Mouse (Mus musculus) lung, postnatal 0 days (tissue): ENCODE measurements around the gene Fcgr2b. TPM values are rescaled to one million over a fixed set of nuclear protein-coding genes. Genes with fewer than 3 reads are reported as not detected.
A peak's percentile ranks its signal among the peaks of the same experiment; 100 is the strongest.

Experiments used
- ATAC-seq: fragments of 200-750 bp; cut with Nextera tagmentation; 2 replicates; pipeline ENCODE4 v1.8.0; 2017; ENCODE audit warnings: moderate library complexity
- DNase-seq: peaks from one replicate; pipeline ENCODE4 v3.0.0-alpha.2; 2016; ENCODE audit warnings: low spot score
- H3K27ac ChIP-seq: fragments of 300-500 bp; sonication (generic); 2 replicates; pipeline ENCODE4 v1.5.1; 2014; ENCODE audit warnings: antibody characterized with exemption, mild to moderate bottlenecking, low read length, mixed read lengths
- H3K27me3 ChIP-seq: fragments of 300-500 bp; sonication (generic); replicated peaks from 2 replicates; pipeline ENCODE4 v1.6.1; 2014; ENCODE audit warnings: low read length, mixed read lengths; ENCODE audit not compliant: insufficient read depth
- H3K36me3 ChIP-seq: fragments of 300-500 bp; sonication (generic); 2 replicates; pipeline ENCODE4 v1.6.1; 2014; ENCODE audit warnings: low read length, mixed read lengths; ENCODE audit not compliant: insufficient read depth
- H3K4me1 ChIP-seq: fragments of 300-500 bp; sonication (generic); 2 replicates; pipeline ENCODE4 v1.6.1; 2014; ENCODE audit warnings: antibody characterized with exemption, low read depth, low read length, mixed read lengths; ENCODE audit not compliant: insufficient read depth
- H3K4me2 ChIP-seq: fragments of 300-500 bp; sonication (generic); replicated peaks from 2 replicates; pipeline ENCODE4 v1.6.1; 2014; ENCODE audit warnings: low read depth, mild to moderate bottlenecking, low read length, moderate library complexity, mixed read lengths
- H3K4me3 ChIP-seq: fragments of 300-500 bp; sonication (generic); 2 replicates; pipeline ENCODE4 v1.5.1; 2014; ENCODE audit warnings: low read depth, low read length
- H3K9ac ChIP-seq: fragments of 300-500 bp; sonication (generic); replicated peaks from 2 replicates; pipeline ENCODE4 v1.6.1; 2014; ENCODE audit warnings: low read depth, mild to moderate bottlenecking
- H3K9me3 ChIP-seq: fragments of 300-500 bp; sonication (generic); 2 replicates; pipeline ENCODE4 v1.6.1; 2016; ENCODE audit warnings: low read length, mixed read lengths
- CTCF ChIP-seq: IDR thresholded peaks from 2 replicates; pipeline ENCODE4 v1.5.1; 2016; ENCODE audit warnings: antibody characterized with exemption, mild to moderate bottlenecking
- EP300 ChIP-seq: IDR thresholded peaks from 2 replicates; pipeline ENCODE4 v1.6.1; 2016; ENCODE audit warnings: antibody characterized with exemption, mild to moderate bottlenecking, control low read depth
- WGBS: fragments of 180-500 bp; shearing (Covaris S2); extraction: QIAGEN DNeasy Blood & Tissue Kit; methylation state at CpG from one replicate; pipeline ENCODE4 v1.1.7; 2014; 5-methylcytosine and 5-hydroxymethylcytosine counted together
- polyA plus RNA-seq: library from polyadenylated mRNA; unstranded; fragments of >200 nt; fragmentation: Nextera tagmentation; extraction: Ambion mirVana; gene quantifications from 2 replicates; pipeline ENCODE4 v1.2.1, GENCODE M21; 2015

The Fcgr2b gene
- polyA plus RNA-seq, 1 experiment from 2014 or later: 9.2 TPM

GRCm38 (mm10) chr1:170996753-170997152, 20.4 kb upstream of the Fcgr2b start:
- DNase-seq: peak; percentile 78
- 36% methylated on average over 3 of the region's 3 CpGs for WGBS
- no peaks in the 10 kb centered on the region for H3K9me3 ChIP-seq
- H3K4me3 ChIP-seq: no peak overlapping the region
- peak; percentile 82 for TF ChIP-seq CTCF
- TF ChIP-seq EP300: no peak
- H3K9ac ChIP-seq: no peak overlapping the region
- H3K27ac ChIP-seq: no peak overlapping the region
- H3K4me2 ChIP-seq: no peak overlapping the region
- no peaks in the 10 kb centered on the region for H3K4me1 ChIP-seq
- H3K36me3 ChIP-seq: no peaks in the 10 kb centered on the region
- no peaks in the 10 kb centered on the region for H3K27me3 ChIP-seq
- ATAC-seq: peak; percentile 44; the same call in 1 of the 2 replicates

- Histone ChIP-seq H3K4me1 (no peaks in the 10 kb centered on the region), H3K27ac (no peak overlapping the region), H3K36me3 (no peaks in the 10 kb centered on the region), H3K27me3 (no peaks in the 10 kb centered on the region), H3K4me3 (no peak overlapping the region), H3K9ac (no peak overlapping the region), H3K4me2 (no peak overlapping the region), H3K9me3 (no peaks in the 10 kb centered on the region)
- no peak for DNase-seq
- 80% methylated on average over 3 of the region's 3 CpGs for WGBS
- TF ChIP-seq CTCF (no peak), EP300 (no peak)
- no peak for ATAC-seq
These were observed 19.7 kb upstream of the Fcgr2b start for GRCm38 (mm10) chr1:170996034-170996433.

GRCm38 (mm10) chr1:170992550-170992949, 16.2 kb upstream of the Fcgr2b start:
- Histone ChIP-seq H3K9ac (no peak overlapping the region), H3K4me1 (no peaks in the 10 kb centered on the region), H3K4me2 (no peak overlapping the region), H3K4me3 (no peak overlapping the region), H3K9me3 (no peaks in the 10 kb centered on the region), H3K27ac (no peak overlapping the region), H3K36me3 (no peaks in the 10 kb centered on the region), H3K27me3 (no peaks in the 10 kb centered on the region)
- TF ChIP-seq EP300 (no peak), CTCF (peak; percentile 74)
- ATAC-seq (no peak), DNase-seq (peak; percentile 54)
- WGBS: 54% methylated on average over 5 of the region's 5 CpGs

DNA sequence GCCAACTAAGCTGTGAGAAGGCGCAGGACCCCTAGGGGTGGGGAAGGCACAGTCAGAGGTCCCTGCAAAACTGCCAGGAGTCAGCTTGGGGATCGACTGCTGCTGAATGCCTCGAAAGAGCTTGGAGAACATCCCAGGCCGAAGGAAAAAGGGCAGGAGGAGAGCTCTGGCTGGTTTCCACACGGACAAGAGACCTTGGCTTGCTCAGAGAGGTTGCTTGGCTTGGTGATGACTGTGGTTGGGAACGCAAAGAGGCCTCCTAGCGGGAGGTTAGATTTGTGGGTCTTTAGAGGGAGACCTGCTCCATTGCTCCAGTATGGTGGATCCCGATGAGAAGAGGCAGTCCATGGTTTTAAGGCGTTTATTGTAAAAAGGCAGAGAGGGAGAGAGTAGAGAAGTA, 13.3 kb upstream of the Fcgr2b start:
- WGBS: 72% methylated on average over 9 of the region's 9 CpGs
- ATAC-seq: no peak

DNA sequence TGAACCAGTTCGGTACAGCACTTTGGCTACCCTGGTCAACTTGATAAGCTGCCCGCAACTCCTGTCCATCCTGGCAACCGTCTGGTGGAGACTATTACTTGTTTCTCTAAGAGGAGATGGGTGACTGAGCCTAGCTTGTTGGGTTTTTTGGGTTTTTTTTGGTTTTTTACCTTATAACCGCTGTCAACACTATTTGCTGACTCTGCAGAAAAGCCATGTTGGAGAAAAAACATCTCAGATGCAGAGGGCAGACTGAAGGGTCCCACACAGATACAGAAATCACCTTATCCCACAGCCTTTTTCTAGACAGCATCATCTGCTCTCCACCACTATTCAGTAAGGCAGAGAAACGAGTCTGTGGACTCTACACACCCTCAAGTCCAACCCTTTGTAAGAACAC, 9.5 kb upstream of the Fcgr2b start:
- Histone ChIP-seq H3K4me2 (no peak overlapping the region), H3K4me3 (no peak overlapping the region)

More for the DNA sequence above, 13.3 kb upstream of the Fcgr2b start:
- Histone ChIP-seq H3K9me3 (no peaks in the 10 kb centered on the region), H3K9ac (no peak overlapping the region), H3K4me1 (no peaks in the 10 kb centered on the region), H3K27ac (no peak overlapping the region), H3K4me3 (no peak overlapping the region), H3K27me3 (no peaks in the 10 kb centered on the region), H3K4me2 (no peak overlapping the region), H3K36me3 (no peaks in the 10 kb centered on the region)
- TF ChIP-seq EP300: no peak
- no peak for TF ChIP-seq CTCF
- DNase-seq: no peak

GRCm38 (mm10) chr1:170985092-170985491, 8.7 kb upstream of the Fcgr2b start:
- no peak overlapping the region for H3K4me2 ChIP-seq
- no peaks in the 10 kb centered on the region for H3K9me3 ChIP-seq
- H3K27me3 ChIP-seq: no peaks in the 10 kb centered on the region
- no peaks in the 10 kb centered on the region for H3K36me3 ChIP-seq
- no peak overlapping the region for H3K9ac ChIP-seq
- no peak for ATAC-seq
- DNase-seq: no peak
- TF ChIP-seq CTCF (no peak), EP300 (no peak)
- 71% methylated on average over 3 of the region's 3 CpGs for whole genome bisulfite sequencing
- H3K4me1 ChIP-seq: no peaks in the 10 kb centered on the region
- H3K4me3 ChIP-seq: no peak overlapping the region
- no peak overlapping the region for H3K27ac ChIP-seq

More for the DNA sequence above, 9.5 kb upstream of the Fcgr2b start:
- no peak overlapping the region for H3K27ac ChIP-seq
- no peaks in the 10 kb centered on the region for H3K27me3 ChIP-seq
- no peaks in the 10 kb centered on the region for H3K36me3 ChIP-seq
- no peak for DNase-seq
- H3K4me1 ChIP-seq: no peaks in the 10 kb centered on the region
- no peak for ATAC-seq
- H3K9me3 ChIP-seq: no peaks in the 10 kb centered on the region
- WGBS: 80% methylated on average over 5 of the region's 5 CpGs
- no peak for TF ChIP-seq CTCF
- TF ChIP-seq EP300: no peak
- no peak overlapping the region for H3K9ac ChIP-seq

- TF ChIP-seq EP300: no peak
- TF ChIP-seq CTCF: no peak
- Histone ChIP-seq H3K4me1 (no peaks in the 10 kb centered on the region), H3K27ac (no peak overlapping the region), H3K4me3 (no peak overlapping the region), H3K4me2 (no peak overlapping the region), H3K9ac (no peak overlapping the region), H3K27me3 (no peaks in the 10 kb centered on the region), H3K36me3 (no peaks in the 10 kb centered on the region), H3K9me3 (no peaks in the 10 kb centered on the region)
- DNase-seq (no peak), ATAC-seq (no peak)
- WGBS: 69% methylated on average over 4 of the region's 4 CpGs
These were observed 6.7 kb upstream of the Fcgr2b start for GRCm38 (mm10) chr1:170983066-170983465.
